Mouse (Mus musculus) bone marrow, adult 2 months (tissue): ENCODE results near the gene Pawr.

Experiments used
- CTCF ChIP-seq: fragments of 200-500 bp; IDR thresholded peaks from 2 replicates; pipeline ENCODE4 v1.5.1; 2011; ENCODE audit warnings: low read length, control low read depth; ENCODE audit not compliant: control insufficient read depth, insufficient read depth
- POLR2A ChIP-seq: fragments of 200-500 bp; IDR thresholded peaks from 2 replicates; pipeline ENCODE4 v1.6.1; 2011; ENCODE audit warnings: low read depth, mild to moderate bottlenecking, control low read depth, low read length, borderline replicate concordance; ENCODE audit not compliant: control insufficient read depth

DNA sequence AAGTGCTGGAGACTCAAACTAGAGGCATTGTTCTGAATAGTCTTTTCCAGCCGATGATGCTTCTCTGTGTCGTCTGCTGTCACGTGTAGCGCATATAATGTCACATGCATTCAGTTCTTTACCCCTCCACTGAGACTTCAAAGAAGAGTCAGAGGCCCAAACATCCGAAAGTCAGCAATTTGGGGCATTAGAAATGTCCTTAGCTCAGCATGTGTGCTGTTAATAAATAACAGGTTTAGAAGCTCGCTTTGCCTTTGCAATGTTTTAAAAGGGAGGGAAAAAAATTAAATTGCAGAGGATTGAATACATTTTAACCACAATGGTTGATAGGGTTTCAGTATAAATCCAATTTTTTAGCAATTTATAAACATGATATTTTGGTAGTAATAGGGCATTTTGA is 18.1 kb upstream of the Pawr start:
- no peak for TF ChIP-seq POLR2A
- TF ChIP-seq CTCF, result no peak
